Mouse (Mus musculus): ENCODE results near the gene Cutal.
A peak's percentile ranks its signal among the peaks of the same experiment; 100 is the strongest.

DNA sequence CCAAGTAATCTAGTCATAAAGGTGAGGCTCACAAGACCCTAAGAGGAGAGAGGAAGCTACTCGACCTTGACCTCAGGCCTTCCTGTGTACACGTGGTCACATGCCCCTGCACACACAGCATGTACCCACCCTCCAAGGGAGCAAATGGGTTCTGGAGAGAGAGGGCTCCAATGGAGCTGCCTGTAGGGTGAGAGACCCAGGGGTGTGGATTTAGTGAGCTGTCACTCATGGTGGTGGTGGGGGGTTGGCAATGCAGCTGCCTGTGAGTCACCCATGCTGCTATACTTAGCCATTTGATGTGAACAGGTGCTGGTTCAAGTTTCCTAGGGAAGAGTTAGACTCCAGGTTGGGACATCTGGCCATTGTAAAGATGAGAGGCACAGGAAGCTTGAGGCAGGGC is 45.9 kb downstream of the Cutal start:
- TF ChIP-seq CTCF (IDR thresholded peaks at IDR 0.05; ENCODE audit: control insufficient read depth, insufficient read depth, insufficient read length) (no peak), MAX (IDR thresholded peaks at IDR 0.05) (no peak), USF1 (IDR thresholded peaks at IDR 0.05; ENCODE audit: low read depth) (peak; percentile 17)

All from C2C12 (cell line).